Comparison of ENCODE assay signal across 7 mouse cellular contexts in genomic region chr11:11686569-11687051, GRCm38 (mm10). TPM values are rescaled to one million over a fixed set of nuclear protein-coding genes. Genes with fewer than 3 reads are reported as not detected.
DNase-seq lines count a peak whose midpoint lies in the region; ATAC-seq lines count a peak whose summit lies in the region.

No protein-coding gene starts in this region.

- H3K36me3 ChIP-seq in forebrain, embryonic 12.5 days (replicated peaks): no peaks in the 10 kb centered on the region
- H3K36me3 ChIP-seq in liver, embryonic 13.5 days: no peaks in the 10 kb centered on the region
- H3K36me3 ChIP-seq in stomach, embryonic 14.5 days (ENCODE audit: control insufficient read depth, insufficient read depth, low read length): no peaks in the 10 kb centered on the region

- peak overlapping the region; percentile 98 for H3K4me2 ChIP-seq in forebrain, embryonic 12.5 days
- peak overlapping the region; percentile 91 for H3K4me2 ChIP-seq in liver, embryonic 13.5 days
- H3K4me2 ChIP-seq in stomach, embryonic 14.5 days (replicated peaks; ENCODE audit: low read depth, low read length): peak overlapping the region; percentile 99

- H3K27me3 ChIP-seq in forebrain, embryonic 12.5 days: peaks cover 42% of the 10 kb centered on the region
- peaks cover 14% of the 10 kb centered on the region for H3K27me3 ChIP-seq in liver, embryonic 13.5 days
- peaks cover 14% of the 10 kb centered on the region for H3K27me3 ChIP-seq in stomach, embryonic 14.5 days (ENCODE audit: control insufficient read depth, insufficient read depth, low read length)

- H3K9ac ChIP-seq in forebrain, embryonic 12.5 days: 0 out of 2 replicates have a peak overlapping the region, but pooled peaks have one; percentile 51
- H3K9ac ChIP-seq in liver, embryonic 13.5 days: peak overlapping the region; percentile 89
- no peak overlapping the region for H3K9ac ChIP-seq in stomach, embryonic 14.5 days (replicated peaks; ENCODE audit: low read depth, low read length)

- H3K4me3 ChIP-seq in forebrain, embryonic 12.5 days (replicated peaks): peak overlapping the region; percentile 67
- peak overlapping the region; percentile 86 for H3K4me3 ChIP-seq in liver, embryonic 13.5 days (replicated peaks)
- H3K4me3 ChIP-seq in stomach, embryonic 14.5 days (ENCODE audit: low read depth, low read length): peak overlapping the region; percentile 64

- peak; percentile 66 for DNase-seq in 416B (ENCODE audit: low read depth)
- peak; percentile 53 to 58 for DNase-seq in B cell, adult 2 months
- peak; percentile 44 for DNase-seq in liver, embryonic 13.5 days
- no peak for DNase-seq in gastrocnemius, adult 8-10 months (ENCODE audit: low spot score in 2 of 2)
- no peak for DNase-seq in adrenal gland, postnatal 4 days (ENCODE audit: low spot score in 2 of 2)

- H3K27ac ChIP-seq in forebrain, embryonic 12.5 days: no peak overlapping the region
- H3K27ac ChIP-seq in liver, embryonic 13.5 days: peak overlapping the region; percentile 91
- no peak overlapping the region for H3K27ac ChIP-seq in stomach, embryonic 14.5 days (ENCODE audit: low read length)

- ATAC-seq in forebrain, embryonic 12.5 days (ENCODE audit: low FRiP score): no peak
- no peak for ATAC-seq in liver, embryonic 13.5 days (ENCODE audit: low read depth)
- ATAC-seq in stomach, embryonic 14.5 days (ENCODE audit: insufficient number of reproducible peaks, insufficient read depth, low FRiP score, low read depth): no peak

- H3K9me3 ChIP-seq in forebrain, embryonic 12.5 days: no peaks in the 10 kb centered on the region
- no peaks in the 10 kb centered on the region for H3K9me3 ChIP-seq in liver, embryonic 13.5 days (replicated peaks)
- H3K9me3 ChIP-seq in stomach, embryonic 14.5 days (ENCODE audit: control insufficient read depth, low read depth, low read length): no peaks in the 10 kb centered on the region

- peaks cover 20% of the 10 kb centered on the region for H3K4me1 ChIP-seq in forebrain, embryonic 12.5 days
- peaks cover 54% of the 10 kb centered on the region for H3K4me1 ChIP-seq in liver, embryonic 13.5 days (replicated peaks)
- H3K4me1 ChIP-seq in stomach, embryonic 14.5 days (ENCODE audit: control insufficient read depth, insufficient read depth, low read length): peaks cover 3% of the 10 kb centered on the region; the same call in 1 of the 2 replicates

- WGBS in forebrain, embryonic 12.5 days: 12% methylated on average over 16 of the region's 16 CpGs
- 3% methylated on average over 16 of the region's 16 CpGs for WGBS in liver, embryonic 13.5 days (ENCODE audit: insufficient replicate concordance)
- 10% methylated on average over 16 of the region's 16 CpGs for WGBS in stomach, embryonic 14.5 days

RNA-seq across cellular contexts. Expression of gene Ikzf1, which starts 1.8 kb away (rescaled TPM):
- polyA plus RNA-seq in forebrain, embryonic 12.5 days (2016; fragmentation: Nextera tagmentation; extraction: Ambion mirVana): 0.91 and 0.98 TPM in 2 replicates
- polyA plus RNA-seq in liver, embryonic 13.5 days (2015; fragmentation: Nextera tagmentation; extraction: Ambion mirVana): 28.3 and 44.6 TPM in 2 replicates
- 2.2 and 2.6 TPM in 2 replicates for polyA plus RNA-seq in stomach, embryonic 14.5 days (2014; fragmentation: Nextera tagmentation; extraction: Ambion mirVana)
- total RNA-seq in gastrocnemius, adult 8-10 months (2022): under 1 TPM; 0.07 to 0.48 (median 0.35) TPM
- 1 to 10 TPM; 4.6 to 6.3 TPM for total RNA-seq in adrenal gland, postnatal 4 days (2021)

RNA-seq across cellular contexts. Expression of gene 4930512M02Rik, which starts 59.0 kb away (rescaled TPM):
- not detected in 2 replicates for polyA plus RNA-seq in forebrain, embryonic 12.5 days (2016; fragmentation: Nextera tagmentation; extraction: Ambion mirVana)
- not detected in 2 replicates for polyA plus RNA-seq in liver, embryonic 13.5 days (2015; fragmentation: Nextera tagmentation; extraction: Ambion mirVana)
- polyA plus RNA-seq in stomach, embryonic 14.5 days (2014; fragmentation: Nextera tagmentation; extraction: Ambion mirVana): not detected in 2 replicates
- total RNA-seq in gastrocnemius, adult 8-10 months (2022): not detected
- not detected for total RNA-seq in adrenal gland, postnatal 4 days (2021)

Comparison
In these comparisons a context has a peak if more than half of its experiments do, and no peak if none do; other contexts are left out.
1. DNase-seq: peak in 416B (single experiment), B cell, adult 2 months (2 of 2) and liver, embryonic 13.5 days (single experiment); none in gastrocnemius, adult 8-10 months (0 of 2) and adrenal gland, postnatal 4 days (0 of 2).
2. Peak in every context shown above with its lines, with median percentiles within 50 percentile points of each other: H3K4me2 ChIP-seq and H3K4me3 ChIP-seq.